Mouse (Mus musculus) erythroblast, embryonic 14.5 days (primary cell): Measurements from ENCODE around the gene Ttyh3. TPM values are rescaled to one million over a fixed set of nuclear protein-coding genes. Genes with fewer than 3 reads are reported as not detected.

Source experiments
- H3K27me3 ChIP-seq: 2 replicates; pipeline ENCODE4 v1.6.1; 2012; ENCODE audit warnings: inconsistent platforms; ENCODE audit not compliant: control insufficient read depth
- H3K36me3 ChIP-seq: 2 replicates; pipeline ENCODE4 v1.6.1; 2012; ENCODE audit warnings: mild to moderate bottlenecking, inconsistent platforms; ENCODE audit not compliant: control insufficient read depth
- H3K4me1 ChIP-seq: 2 replicates; pipeline ENCODE4 v1.6.1; 2012; ENCODE audit warnings: inconsistent platforms; ENCODE audit not compliant: control insufficient read depth
- H3K4me3 ChIP-seq: replicated peaks from 2 replicates; pipeline ENCODE3; 2012; ENCODE audit warnings: moderate library complexity, mild to moderate bottlenecking, inconsistent platforms
- H3K9me3 ChIP-seq: 2 replicates; pipeline ENCODE4 v1.6.1; 2012; ENCODE audit warnings: low read length, inconsistent platforms, mixed read lengths; ENCODE audit not compliant: control insufficient read depth
- GATA1 ChIP-seq: IDR thresholded peaks from 2 replicates; pipeline ENCODE4 v1.6.1; 2012; ENCODE audit warnings: low read length, inconsistent platforms, mixed read lengths
- TAL1 ChIP-seq: IDR thresholded peaks from 3 replicates; pipeline ENCODE4 v1.6.1; 2012; ENCODE audit warnings: low read length, inconsistent platforms, mixed read lengths
- polyA plus RNA-seq: library from polyadenylated mRNA; stranded (reverse); fragments of >175 nt; gene quantifications from 2 replicates; pipeline ENCODE4 v1.2.3, GENCODE M21; 2012

Gene Ttyh3
- 8.6 and 8.9 TPM in 2 replicates for polyA plus RNA-seq

DNA sequence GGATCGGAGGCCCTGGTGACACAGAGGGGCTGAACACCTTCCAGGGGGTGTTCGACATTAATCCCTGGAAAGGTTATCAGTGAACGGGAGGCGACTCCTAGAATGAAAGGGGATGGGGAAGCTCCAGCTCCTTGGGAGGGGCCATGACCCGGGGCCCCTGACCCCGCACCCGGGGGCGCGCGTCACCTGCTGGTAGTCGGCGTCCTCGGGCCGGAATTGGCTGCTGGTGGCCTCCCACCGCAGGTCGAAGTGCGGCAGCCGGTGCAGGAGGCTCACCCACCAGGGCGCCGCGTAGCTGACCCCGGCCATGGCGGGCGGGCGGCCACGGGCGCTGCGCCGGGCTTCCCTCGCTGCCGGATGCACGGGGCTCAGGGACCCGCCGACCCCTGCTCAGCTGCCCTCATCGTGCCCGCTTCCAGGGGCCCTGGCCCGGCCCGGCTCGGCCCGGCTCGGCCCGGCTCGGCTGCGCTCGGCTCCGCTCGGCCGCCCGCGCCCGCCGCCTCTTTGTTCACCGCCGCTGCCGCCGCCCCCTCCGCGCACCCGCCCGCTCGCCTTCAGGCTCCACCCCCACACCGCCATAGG is at the start of gene Ttyh3:
TSS of gene Ttyh3 (minus strand) at position 513 of the 582 bp plus-strand sequence.
- Histone ChIP-seq H3K27me3 (peaks cover 7% of the 10 kb centered on the region), H3K9me3 (no peaks in the 10 kb centered on the region), H3K36me3 (peaks cover 21% of the 10 kb centered on the region), H3K4me3 (peak within 1 kb of the TSS; percentile 81), H3K4me1 (peaks cover 74% of the 10 kb centered on the region)
- no peak for TF ChIP-seq TAL1
- TF ChIP-seq GATA1 = no peak

DNA sequence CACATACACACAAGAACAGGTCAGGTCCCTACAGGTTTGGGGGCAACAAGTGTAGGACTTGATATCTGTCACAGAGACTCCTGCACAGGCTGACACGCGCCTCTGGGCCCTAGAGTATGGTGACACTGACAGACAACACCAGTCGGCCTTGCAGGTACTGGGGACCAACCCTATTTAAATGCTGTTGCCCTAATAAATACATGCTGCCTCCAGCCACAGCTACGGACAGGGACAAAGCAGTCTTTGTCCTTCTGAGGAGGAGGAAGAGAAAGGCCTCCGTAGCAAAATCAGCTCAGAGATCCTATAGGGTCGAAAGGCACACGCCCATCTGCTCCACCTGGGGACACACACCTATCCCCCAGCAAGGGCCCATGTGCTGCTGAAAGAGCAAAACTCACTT is 47.2 kb upstream of the Ttyh3 start:
- H3K27me3 ChIP-seq = peaks cover 5% of the 10 kb centered on the region; the same call in 1 of the 2 replicates
- TF ChIP-seq TAL1 (no peak), GATA1 (no peak)
- no peak overlapping the region for H3K4me3 ChIP-seq
- peaks cover 5% of the 10 kb centered on the region; the same call in 1 of the 2 replicates for H3K4me1 ChIP-seq
- no peaks in the 10 kb centered on the region for H3K9me3 ChIP-seq
- H3K36me3 ChIP-seq = peaks cover 19% of the 10 kb centered on the region

DNA sequence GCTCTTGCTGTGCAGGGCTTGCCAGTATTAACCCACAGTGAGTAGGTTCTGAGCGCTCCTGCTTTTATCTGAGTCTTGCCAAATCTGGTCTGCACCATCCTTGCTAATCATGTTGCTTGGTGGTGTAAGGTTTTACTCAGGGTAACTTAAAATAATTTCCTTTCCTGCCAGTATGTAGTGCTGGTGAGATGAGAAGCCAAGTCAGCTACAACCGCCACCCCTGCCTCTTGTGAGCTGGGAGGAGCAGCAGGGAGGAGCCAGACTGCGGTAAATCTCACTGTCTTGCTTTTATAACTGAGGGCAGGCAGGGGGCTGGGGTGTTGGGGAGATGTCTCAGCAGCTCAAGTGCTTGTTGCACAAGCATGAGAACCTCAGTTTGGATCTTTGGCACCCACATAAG is 39.6 kb upstream of the Ttyh3 start:
- TF ChIP-seq GATA1 = no peak
- TF ChIP-seq TAL1 = no peak
- Histone ChIP-seq H3K36me3 (peaks cover 15% of the 10 kb centered on the region), H3K9me3 (no peaks in the 10 kb centered on the region), H3K4me1 (no peaks in the 10 kb centered on the region), H3K27me3 (no peaks in the 10 kb centered on the region), H3K4me3 (no peak overlapping the region)

DNA sequence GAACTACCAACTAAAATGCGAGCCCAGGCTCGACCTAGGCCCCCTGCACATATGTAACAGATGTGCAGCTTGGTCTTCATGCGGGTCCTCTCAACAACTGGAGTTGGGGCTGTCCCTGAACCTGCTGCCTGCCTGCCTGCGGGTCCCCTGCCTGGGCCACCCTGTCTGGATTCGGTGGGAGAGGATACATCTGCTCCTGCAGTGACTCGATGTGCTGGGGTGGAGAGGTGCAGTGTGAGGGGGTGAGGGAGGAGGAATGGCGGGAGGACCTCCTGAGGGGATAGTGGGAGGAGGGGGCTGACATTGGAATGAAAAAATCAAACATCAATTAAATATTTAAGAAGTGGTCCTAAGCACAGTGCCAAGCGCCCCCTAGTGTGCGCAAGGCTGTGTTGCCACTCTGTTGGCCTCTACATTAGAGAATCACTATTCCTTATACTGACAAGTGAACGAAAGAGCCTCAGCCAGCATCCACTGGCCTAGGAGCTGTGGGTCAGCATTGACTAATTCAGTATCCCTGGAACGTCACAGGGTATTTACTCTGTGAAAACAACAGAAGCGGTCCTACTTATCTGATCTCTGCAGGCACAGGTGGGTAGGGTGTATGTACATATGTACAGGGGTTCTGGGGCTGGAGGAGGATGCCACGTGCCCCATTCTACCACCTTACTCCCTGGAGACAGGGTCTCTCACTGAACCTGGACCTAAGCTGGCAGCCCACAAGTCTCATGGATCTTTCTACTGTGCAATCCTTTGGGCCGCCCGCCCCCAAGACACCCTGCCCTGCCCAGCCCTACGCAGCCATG is 35.7 kb upstream of the Ttyh3 start:
- Histone ChIP-seq H3K9me3 (no peaks in the 10 kb centered on the region), H3K27me3 (no peaks in the 10 kb centered on the region), H3K36me3 (peaks cover 7% of the 10 kb centered on the region), H3K4me1 (peaks cover 15% of the 10 kb centered on the region), H3K4me3 (no peak overlapping the region)
- TF ChIP-seq GATA1 (no peak), TAL1 (no peak)

DNA sequence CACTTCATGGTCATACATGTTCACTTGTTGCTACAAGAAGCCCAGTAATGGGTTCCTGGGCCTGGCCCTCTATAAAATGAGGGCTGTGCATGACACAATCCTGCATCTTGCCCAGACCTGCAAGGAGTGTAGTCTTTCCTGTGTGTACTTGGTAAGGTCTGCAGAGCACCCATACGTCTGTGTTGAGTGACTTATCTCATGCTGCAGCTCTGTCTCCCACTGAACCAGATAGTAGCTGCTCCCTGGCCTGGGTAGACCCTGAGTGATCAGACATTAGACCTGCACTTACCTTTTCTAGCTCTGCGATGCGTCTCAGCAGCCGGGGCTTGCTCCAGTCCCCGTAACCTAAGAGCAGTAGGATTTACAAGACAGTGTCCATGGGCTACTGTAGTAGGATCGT is 33.3 kb upstream of the Ttyh3 start:
- Histone ChIP-seq H3K36me3 (peaks cover 5% of the 10 kb centered on the region; the same call in 1 of the 2 replicates), H3K9me3 (no peaks in the 10 kb centered on the region), H3K4me1 (peaks cover 15% of the 10 kb centered on the region), H3K4me3 (no peak overlapping the region), H3K27me3 (no peaks in the 10 kb centered on the region)
- TF ChIP-seq TAL1 (no peak), GATA1 (no peak)

DNA sequence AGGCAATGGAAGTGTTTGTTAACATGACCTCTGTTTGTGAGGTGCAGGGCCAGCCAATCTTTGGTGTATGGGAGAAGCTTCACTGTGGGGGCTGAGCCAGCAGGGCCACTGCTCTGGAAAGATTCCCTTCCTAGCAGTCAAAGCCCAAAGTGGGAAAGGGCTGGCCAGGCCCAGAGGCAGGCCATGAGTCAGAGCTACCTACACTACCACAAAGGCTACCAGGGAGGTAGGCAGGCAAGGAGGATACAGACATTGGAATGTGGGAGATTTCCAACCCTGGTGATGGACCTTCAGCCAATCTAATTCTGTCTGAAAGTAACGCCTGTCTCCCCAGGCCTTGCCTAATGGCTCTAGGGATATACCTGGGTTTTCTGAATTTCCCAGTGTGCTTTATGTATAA is 32.1 kb upstream of the Ttyh3 start:
- no peaks in the 10 kb centered on the region for H3K27me3 ChIP-seq
- peaks cover 2% of the 10 kb centered on the region; the same call in 1 of the 2 replicates for H3K36me3 ChIP-seq
- H3K4me3 ChIP-seq = no peak overlapping the region
- no peak for TF ChIP-seq GATA1
- TF ChIP-seq TAL1 = no peak
- H3K4me1 ChIP-seq = peaks cover 15% of the 10 kb centered on the region
- no peaks in the 10 kb centered on the region for H3K9me3 ChIP-seq

DNA sequence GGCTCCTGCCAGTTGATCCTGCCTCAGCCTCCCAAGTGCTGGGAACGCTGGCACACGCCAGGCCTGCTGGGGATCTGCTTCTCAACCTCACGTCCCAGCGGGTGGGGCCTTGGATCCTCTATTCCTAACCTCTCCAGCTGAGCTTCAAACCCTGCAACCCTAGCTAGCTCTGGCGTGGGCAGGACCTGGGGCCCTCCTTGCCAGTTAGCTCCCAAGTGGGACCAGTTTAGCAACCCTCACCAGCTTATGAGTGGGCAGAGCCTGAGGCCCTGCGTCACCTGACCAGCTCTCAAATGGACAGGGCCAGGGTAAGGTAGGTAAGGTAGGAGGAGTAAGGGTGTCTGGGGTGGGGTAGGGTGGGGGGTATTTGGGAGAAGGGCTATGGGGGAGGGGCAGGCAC is 31.2 kb upstream of the Ttyh3 start:
- no peaks in the 10 kb centered on the region for H3K9me3 ChIP-seq
- peaks cover 15% of the 10 kb centered on the region for H3K4me1 ChIP-seq
- peaks cover 4% of the 10 kb centered on the region; the same call in 1 of the 2 replicates for H3K36me3 ChIP-seq
- TF ChIP-seq GATA1 = no peak
- no peak for TF ChIP-seq TAL1
- H3K4me3 ChIP-seq = no peak overlapping the region
- H3K27me3 ChIP-seq = no peaks in the 10 kb centered on the region

DNA sequence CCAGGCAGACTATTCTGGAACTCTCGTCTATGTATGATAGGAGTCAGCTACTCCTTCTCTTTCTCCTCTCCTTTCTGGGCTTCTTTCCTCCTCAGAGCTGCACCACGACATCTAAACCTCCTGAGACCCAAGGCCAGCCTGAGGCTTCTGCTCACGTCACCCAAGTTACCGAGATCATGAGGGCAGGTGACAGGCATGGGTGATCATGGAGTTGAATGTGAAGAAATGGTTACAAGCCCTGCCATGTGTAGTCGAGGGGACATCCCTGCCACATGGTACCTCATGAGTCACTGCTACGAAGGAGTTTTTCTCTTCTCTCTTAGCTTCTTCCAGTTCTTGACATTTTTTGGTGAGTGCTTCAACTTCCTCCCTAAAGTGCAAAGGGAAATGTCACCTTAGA is 28.3 kb upstream of the Ttyh3 start:
- H3K9me3 ChIP-seq = no peaks in the 10 kb centered on the region
- TF ChIP-seq TAL1 (no peak), GATA1 (no peak)
- no peaks in the 10 kb centered on the region for H3K27me3 ChIP-seq
- no peak overlapping the region for H3K4me3 ChIP-seq
- H3K4me1 ChIP-seq = peaks cover 7% of the 10 kb centered on the region
- peaks cover 4% of the 10 kb centered on the region; the same call in 1 of the 2 replicates for H3K36me3 ChIP-seq

DNA sequence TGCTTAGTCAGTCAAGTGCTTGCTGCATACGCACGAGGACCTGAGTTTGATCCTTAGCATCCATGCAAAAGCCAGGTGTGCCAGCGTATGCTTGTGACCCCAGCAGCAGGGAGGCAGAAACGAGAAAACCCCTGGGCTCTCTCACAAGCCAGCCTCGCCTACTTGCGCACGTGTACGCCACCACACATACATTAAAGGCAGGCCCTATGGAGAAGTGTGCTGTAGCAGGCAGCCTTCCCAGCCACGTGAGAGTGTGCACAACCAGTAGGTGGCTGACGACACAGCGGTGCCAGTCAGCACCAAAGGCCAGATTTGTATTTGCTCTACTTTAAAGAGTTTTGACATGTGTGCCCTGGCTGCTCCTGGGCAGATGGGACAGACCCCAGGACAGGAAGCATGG is 26.8 kb upstream of the Ttyh3 start:
- TF ChIP-seq GATA1 (no peak), TAL1 (no peak)
- H3K9me3 ChIP-seq = no peaks in the 10 kb centered on the region
- H3K4me1 ChIP-seq = no peaks in the 10 kb centered on the region
- no peaks in the 10 kb centered on the region for H3K27me3 ChIP-seq
- H3K36me3 ChIP-seq = peaks cover 4% of the 10 kb centered on the region; the same call in 1 of the 2 replicates
- H3K4me3 ChIP-seq = no peak overlapping the region
